Mouse (Mus musculus): Measurements from ENCODE around the gene Calm1. TPM values are rescaled to one million over a fixed set of nuclear protein-coding genes. Genes with fewer than 3 reads are reported as not detected.
A peak's percentile ranks its signal among the peaks of the same experiment; 100 is the strongest.
"Not testable (repeated sequence)": the region's sequence is repeated elsewhere in the genome, so short reads cannot be mapped to it uniquely, and the experiment has no call there.

The Calm1 gene
- polyA plus RNA-seq, 1 experiment from 2014 or later: 2,576 TPM

- no peak overlapping the region for H3K4me3 ChIP-seq (ENCODE audit: low read length)
- H3K27ac ChIP-seq (ENCODE audit: low read length): no peak overlapping the region
- ATAC-seq: no peak
- H3K36me3 ChIP-seq (ENCODE audit: control insufficient read depth, insufficient read depth, low read length): no peaks in the 10 kb centered on the region
- WGBS: 64% methylated on average over 7 of the region's 7 CpGs
- H3K4me2 ChIP-seq (ENCODE audit: low read depth, low read length): no peak overlapping the region
- H3K4me1 ChIP-seq (ENCODE audit: control insufficient read depth, insufficient read depth, low read length): peaks cover 4% of the 10 kb centered on the region; the same call in 1 of the 2 replicates
- no peaks in the 10 kb centered on the region for H3K27me3 ChIP-seq (replicated peaks; ENCODE audit: control insufficient read depth, insufficient read depth, low read length)
- H3K9ac ChIP-seq (ENCODE audit: low read depth, low read length): no peak overlapping the region
- no peaks in the 10 kb centered on the region for H3K9me3 ChIP-seq (ENCODE audit: control insufficient read depth, low read length)
Measured at GRCm38 (mm10) chr12:100172481-100172880, 26.8 kb upstream of the Calm1 start.

DNA sequence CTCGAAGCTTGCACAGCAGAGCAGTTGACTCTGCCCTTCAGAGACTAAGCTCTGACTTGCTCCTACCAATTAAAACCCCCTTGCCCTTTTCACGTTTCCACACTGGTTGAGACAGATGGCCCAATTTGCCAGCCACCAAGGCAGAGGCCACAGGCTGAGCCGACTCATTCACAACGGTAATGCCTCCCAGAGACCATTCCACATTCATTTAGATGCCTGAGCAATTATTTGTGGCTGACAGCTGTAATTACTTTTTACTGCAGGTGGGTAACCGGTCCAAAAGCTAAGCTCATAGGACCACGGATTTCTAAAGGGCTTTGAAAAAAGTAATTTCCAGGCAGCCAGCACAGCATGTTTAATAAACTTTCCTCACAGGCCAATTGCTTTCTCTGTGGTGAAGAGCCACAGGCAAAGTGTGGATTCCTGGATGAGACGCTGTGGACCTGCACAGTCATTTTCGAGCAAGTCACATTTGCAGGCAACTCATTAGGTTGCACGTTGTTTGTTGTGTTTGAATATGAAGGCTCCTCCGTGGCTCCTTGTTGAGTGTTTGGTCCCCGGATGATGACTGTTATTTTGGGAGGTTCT is 22.7 kb upstream of the Calm1 start:
- H3K9me3 ChIP-seq (ENCODE audit: control insufficient read depth, low read length): no peaks in the 10 kb centered on the region
- no peak overlapping the region for H3K9ac ChIP-seq (ENCODE audit: low read depth, low read length)
- H3K36me3 ChIP-seq (ENCODE audit: control insufficient read depth, insufficient read depth, low read length): no peaks in the 10 kb centered on the region
- H3K27me3 ChIP-seq (replicated peaks; ENCODE audit: control insufficient read depth, insufficient read depth, low read length): no peaks in the 10 kb centered on the region
- 53% methylated on average over 11 of the region's 11 CpGs for WGBS
- no peak overlapping the region for H3K4me3 ChIP-seq (ENCODE audit: low read length)
- no peak overlapping the region for H3K27ac ChIP-seq (ENCODE audit: low read length)
- ATAC-seq: no peak
- no peak overlapping the region for H3K4me2 ChIP-seq (ENCODE audit: low read depth, low read length)
- no peaks in the 10 kb centered on the region for H3K4me1 ChIP-seq (ENCODE audit: control insufficient read depth, insufficient read depth, low read length)

DNA sequence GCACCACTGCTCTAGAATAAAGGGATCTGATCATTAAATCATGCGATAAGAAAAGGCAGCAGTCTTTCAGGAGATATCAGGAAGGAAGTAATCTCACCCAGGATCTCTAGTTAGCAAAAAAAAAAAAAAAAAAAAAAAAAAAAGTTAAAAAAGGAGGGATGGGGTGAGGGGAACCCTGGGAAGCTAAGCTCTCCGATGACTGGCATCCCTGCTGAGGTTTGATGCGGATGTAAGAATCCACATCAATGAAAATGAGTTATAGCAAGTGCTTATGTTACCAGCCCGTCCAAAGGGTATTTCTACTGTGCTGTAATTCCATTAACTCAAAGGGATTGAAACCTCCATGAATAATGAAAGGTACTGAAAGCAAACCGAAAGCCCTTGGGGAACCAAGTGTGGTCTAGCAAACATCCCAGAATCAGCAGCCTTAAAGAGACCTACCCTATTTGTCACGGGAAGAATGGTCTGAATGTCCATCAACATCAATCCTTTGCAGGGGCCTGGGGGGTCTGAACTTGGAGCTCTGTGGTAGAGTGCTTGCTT is 20.3 kb upstream of the Calm1 start:
- ATAC-seq: no peak
- WGBS: 52% methylated on average over 6 of the region's 6 CpGs
- no peaks in the 10 kb centered on the region for H3K4me1 ChIP-seq (ENCODE audit: control insufficient read depth, insufficient read depth, low read length)
- H3K27ac ChIP-seq (ENCODE audit: low read length): no peak overlapping the region; the same call in 1 of the 2 replicates
- no peaks in the 10 kb centered on the region for H3K36me3 ChIP-seq (ENCODE audit: control insufficient read depth, insufficient read depth, low read length)
- H3K9ac ChIP-seq (ENCODE audit: low read depth, low read length): no peak overlapping the region
- H3K27me3 ChIP-seq (replicated peaks; ENCODE audit: control insufficient read depth, insufficient read depth, low read length): no peaks in the 10 kb centered on the region
- no peaks in the 10 kb centered on the region for H3K9me3 ChIP-seq (ENCODE audit: control insufficient read depth, low read length)
- H3K4me2 ChIP-seq (ENCODE audit: low read depth, low read length): no peak overlapping the region
- no peak overlapping the region for H3K4me3 ChIP-seq (ENCODE audit: low read length)

GRCm38 (mm10) chr12:100180802-100181201 is 18.4 kb upstream of the Calm1 start:
- ATAC-seq: no peak
- Histone ChIP-seq H3K4me1 (ENCODE audit: control insufficient read depth, insufficient read depth, low read length) (peaks cover 3% of the 10 kb centered on the region; the same call in 1 of the 2 replicates), H3K36me3 (ENCODE audit: control insufficient read depth, insufficient read depth, low read length) (no peaks in the 10 kb centered on the region), H3K4me3 (ENCODE audit: low read length) (no peak overlapping the region), H3K27ac (ENCODE audit: low read length) (no peak overlapping the region), H3K27me3 (replicated peaks; ENCODE audit: control insufficient read depth, insufficient read depth, low read length) (no peaks in the 10 kb centered on the region), H3K4me2 (ENCODE audit: low read depth, low read length) (no peak overlapping the region), H3K9ac (ENCODE audit: low read depth, low read length) (no peak overlapping the region), H3K9me3 (ENCODE audit: control insufficient read depth, low read length) (no peaks in the 10 kb centered on the region)
- WGBS: 79% methylated on average over 13 of the region's 13 CpGs

DNA sequence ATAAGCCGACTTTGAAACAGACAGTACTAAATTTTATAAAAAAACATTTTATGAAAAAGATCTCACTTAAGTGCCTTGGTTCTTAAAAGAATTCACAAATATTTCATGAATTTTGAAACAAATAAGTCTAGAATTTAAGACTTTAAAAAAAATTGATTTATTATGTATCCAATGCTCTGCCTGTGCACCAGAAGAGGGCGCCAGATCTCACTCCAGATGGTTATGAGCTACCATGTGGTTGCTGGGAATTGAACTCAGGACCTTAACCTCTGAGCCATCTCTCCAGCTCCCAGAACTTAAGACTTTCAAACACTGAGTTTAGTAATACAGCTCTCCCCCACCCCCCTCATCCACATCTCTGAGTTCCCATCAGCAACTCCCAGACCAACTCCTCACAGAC is 16.6 kb upstream of the Calm1 start:
- ATAC-seq: no peak
- H3K27me3 ChIP-seq (replicated peaks; ENCODE audit: control insufficient read depth, insufficient read depth, low read length): no peaks in the 10 kb centered on the region
- H3K4me1 ChIP-seq (ENCODE audit: control insufficient read depth, insufficient read depth, low read length): peaks cover 7% of the 10 kb centered on the region; the same call in 1 of the 2 replicates
- H3K4me3 ChIP-seq (ENCODE audit: low read length): no peak overlapping the region
- 92% methylated on average over 2 of the region's 2 CpGs for WGBS
- no peak overlapping the region for H3K27ac ChIP-seq (ENCODE audit: low read length)
- no peaks in the 10 kb centered on the region for H3K36me3 ChIP-seq (ENCODE audit: control insufficient read depth, insufficient read depth, low read length)
- no peak overlapping the region for H3K4me2 ChIP-seq (ENCODE audit: low read depth, low read length)
- H3K9ac ChIP-seq (ENCODE audit: low read depth, low read length): no peak overlapping the region
- no peaks in the 10 kb centered on the region for H3K9me3 ChIP-seq (ENCODE audit: control insufficient read depth, low read length)

GRCm38 (mm10) chr12:100183970-100184369 is 15.3 kb upstream of the Calm1 start:
- Histone ChIP-seq H3K27ac (ENCODE audit: low read length) (peak overlapping the region; percentile 28; the same call in 1 of the 2 replicates), H3K4me3 (ENCODE audit: low read length) (no peak overlapping the region), H3K4me2 (ENCODE audit: low read depth, low read length) (no peak overlapping the region), H3K27me3 (replicated peaks; ENCODE audit: control insufficient read depth, insufficient read depth, low read length) (no peaks in the 10 kb centered on the region), H3K36me3 (ENCODE audit: control insufficient read depth, insufficient read depth, low read length) (no peaks in the 10 kb centered on the region), H3K9ac (ENCODE audit: low read depth, low read length) (0 out of 2 replicates have a peak overlapping the region, but pooled peaks have one; percentile 7), H3K9me3 (ENCODE audit: control insufficient read depth, low read length) (no peaks in the 10 kb centered on the region), H3K4me1 (ENCODE audit: control insufficient read depth, insufficient read depth, low read length) (peaks cover 7% of the 10 kb centered on the region; the same call in 1 of the 2 replicates)
- ATAC-seq: no peak
- WGBS: 54% methylated on average over 5 of the region's 5 CpGs

DNA sequence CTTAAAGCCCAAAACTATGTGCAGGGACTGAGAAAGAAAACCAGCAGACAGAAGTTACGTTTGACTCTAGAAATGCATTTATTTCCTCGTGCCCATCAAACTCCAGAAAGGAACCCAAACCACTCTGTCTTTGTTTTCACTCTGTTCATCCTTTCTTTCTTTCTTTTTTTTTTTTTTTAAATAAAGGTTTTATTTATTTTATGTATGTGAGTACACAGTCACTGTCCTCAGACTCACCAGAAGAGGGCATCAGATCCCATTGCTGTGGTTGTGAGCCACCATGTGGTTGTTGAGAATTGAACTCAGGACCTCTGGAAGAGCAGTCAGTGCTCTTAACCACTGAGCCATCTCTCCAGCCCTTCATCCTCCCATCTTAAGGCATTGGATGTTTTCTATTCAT is 14.3 kb upstream of the Calm1 start:
- not testable (repeated sequence) for H3K9ac ChIP-seq (ENCODE audit: low read depth, low read length); ATAC-seq; H3K27me3 ChIP-seq (replicated peaks; ENCODE audit: control insufficient read depth, insufficient read depth, low read length); H3K36me3 ChIP-seq (ENCODE audit: control insufficient read depth, insufficient read depth, low read length); H3K4me2 ChIP-seq (ENCODE audit: low read depth, low read length); H3K9me3 ChIP-seq (ENCODE audit: control insufficient read depth, low read length); H3K4me3 ChIP-seq (ENCODE audit: low read length); H3K4me1 ChIP-seq (ENCODE audit: control insufficient read depth, insufficient read depth, low read length); H3K27ac ChIP-seq (ENCODE audit: low read length)
- WGBS: 93% methylated on average over 2 of the region's 2 CpGs

DNA sequence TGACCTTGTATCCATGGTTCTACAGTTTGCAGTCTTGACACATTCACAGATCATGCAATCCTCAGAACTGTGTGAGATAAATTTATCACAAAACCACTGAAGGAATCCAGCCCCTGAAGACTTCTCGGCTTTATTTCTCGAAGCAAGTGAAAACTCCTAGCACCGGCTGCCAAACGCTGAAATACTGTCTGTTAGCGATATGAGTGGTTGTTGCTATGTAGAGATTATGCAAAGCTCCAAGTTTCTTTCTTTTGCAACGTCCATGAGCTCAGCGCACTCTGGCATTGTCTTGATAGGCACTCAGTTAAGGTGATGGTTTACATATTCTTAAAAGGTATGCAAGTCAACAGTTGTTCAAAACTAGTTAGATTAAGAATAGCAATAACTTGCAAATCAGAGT is 13.3 kb upstream of the Calm1 start:
- Histone ChIP-seq H3K27ac (ENCODE audit: low read length) (0 out of 2 replicates have a peak overlapping the region, but pooled peaks have one; percentile 29), H3K9me3 (ENCODE audit: control insufficient read depth, low read length) (no peaks in the 10 kb centered on the region), H3K27me3 (replicated peaks; ENCODE audit: control insufficient read depth, insufficient read depth, low read length) (no peaks in the 10 kb centered on the region), H3K36me3 (ENCODE audit: control insufficient read depth, insufficient read depth, low read length) (no peaks in the 10 kb centered on the region), H3K9ac (ENCODE audit: low read depth, low read length) (no peak overlapping the region), H3K4me1 (ENCODE audit: control insufficient read depth, insufficient read depth, low read length) (peaks cover 7% of the 10 kb centered on the region; the same call in 1 of the 2 replicates), H3K4me3 (ENCODE audit: low read length) (no peak overlapping the region), H3K4me2 (ENCODE audit: low read depth, low read length) (no peak overlapping the region)
- ATAC-seq: no peak
- WGBS: 46% methylated on average over 7 of the region's 7 CpGs

DNA sequence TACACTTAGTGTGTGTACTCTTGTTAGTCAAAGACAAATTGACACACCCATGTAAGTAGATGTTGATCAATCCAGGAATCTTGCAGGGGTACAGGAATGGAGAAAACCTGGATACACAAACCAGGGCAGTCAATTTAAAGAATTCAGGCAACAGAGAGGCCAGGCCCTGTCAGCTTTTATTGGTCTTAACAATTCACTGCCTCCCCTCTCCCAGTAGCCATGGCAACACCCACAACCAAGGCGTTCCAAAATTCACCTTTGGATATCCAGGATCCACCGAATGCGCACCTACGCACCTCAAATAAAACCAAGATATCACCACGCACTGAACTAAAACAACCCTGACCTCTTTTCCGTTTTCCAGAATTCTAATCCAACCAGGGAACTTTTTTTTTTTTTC is 12.9 kb upstream of the Calm1 start:
- Histone ChIP-seq H3K36me3 (ENCODE audit: control insufficient read depth, insufficient read depth, low read length) (no peaks in the 10 kb centered on the region), H3K27me3 (replicated peaks; ENCODE audit: control insufficient read depth, insufficient read depth, low read length) (no peaks in the 10 kb centered on the region), H3K4me2 (ENCODE audit: low read depth, low read length) (peak overlapping the region; percentile 76), H3K27ac (ENCODE audit: low read length) (peak overlapping the region; percentile 99), H3K4me1 (ENCODE audit: control insufficient read depth, insufficient read depth, low read length) (peaks cover 7% of the 10 kb centered on the region; the same call in 1 of the 2 replicates), H3K9me3 (ENCODE audit: control insufficient read depth, low read length) (no peaks in the 10 kb centered on the region), H3K4me3 (ENCODE audit: low read length) (peak overlapping the region; percentile 73), H3K9ac (ENCODE audit: low read depth, low read length) (peak overlapping the region; percentile 90)
- WGBS: 3% methylated on average over 6 of the region's 6 CpGs
- ATAC-seq: no peak
